Mouse (Mus musculus) CH12.LX (cell line): ENCODE measurements around the gene Slc4a3. TPM values are rescaled to one million over a fixed set of nuclear protein-coding genes. Genes with fewer than 3 reads are reported as not detected.
A peak's percentile ranks its signal among the peaks of the same experiment; 100 is the strongest.

Source experiments
- DNase-seq: peaks from one replicate; pipeline ENCODE4 v3.0.0-alpha.2; 2013; ENCODE audit errors: extremely low read depth
- H3K27ac ChIP-seq: 2 replicates; pipeline ENCODE4 v1.5.1; 2012; ENCODE audit warnings: low read depth, mild to moderate bottlenecking, control low read depth, moderate library complexity; ENCODE audit not compliant: insufficient read depth
- H3K27me3 ChIP-seq: replicated peaks from 2 replicates; pipeline ENCODE3; 2012; ENCODE audit warnings: inconsistent platforms
- H3K36me3 ChIP-seq, 2 experiments: replicated peaks in 1 of 2; 2 replicates each; pipeline versions ENCODE3 to v1.6.1; 2012; ENCODE audit warnings: inconsistent platforms in 1 of 2, low read length in 1 of 2, mild to moderate bottlenecking in 1 of 2, mixed read lengths in 1 of 2, moderate library complexity in 1 of 2; ENCODE audit not compliant: control insufficient read depth in 1 of 2, insufficient read depth in 1 of 2
- H3K4me1 ChIP-seq, 2 experiments: 2 replicates each; pipeline ENCODE4 v1.6.1; 2012; ENCODE audit warnings: inconsistent platforms in 1 of 2, moderate library complexity in 1 of 2; ENCODE audit not compliant: insufficient read depth in 2 of 2, control insufficient read depth in 1 of 2
- H3K4me2 ChIP-seq: 2 replicates; pipeline ENCODE4 v1.6.1; 2012; ENCODE audit warnings: low read depth, mild to moderate bottlenecking, control low read depth; ENCODE audit not compliant: poor library complexity, insufficient read depth, severe bottlenecking
- H3K4me3 ChIP-seq, 3 experiments: fragments of 150-350 bp in 1 of 3; sonication (generic) in 1 of 3; replicated peaks in 1 of 3; 2 replicates each; pipeline versions ENCODE3 to v1.5.1; 2011 to 2012; ENCODE audit warnings: low read depth in 2 of 3, low read length in 2 of 3, mild to moderate bottlenecking in 2 of 3, moderate library complexity in 2 of 3, control low read depth in 1 of 3, improper control_type of control experiment in 1 of 3, inconsistent platforms in 1 of 3, mixed read lengths in 1 of 3; ENCODE audit not compliant: poor library complexity in 1 of 3
- H3K79me2 ChIP-seq: replicated peaks from 2 replicates; pipeline ENCODE4 v1.6.1; 2012; ENCODE audit warnings: mild to moderate bottlenecking, moderate library complexity; ENCODE audit not compliant: control insufficient read depth, poor library complexity, insufficient read depth, severe bottlenecking; ENCODE audit errors: extremely low read depth
- H3K9ac ChIP-seq: 2 replicates; pipeline ENCODE4 v1.6.1; 2012; ENCODE audit warnings: low read depth, mild to moderate bottlenecking, control low read depth, moderate library complexity; ENCODE audit not compliant: insufficient read depth
- H3K9me3 ChIP-seq: replicated peaks from 2 replicates; pipeline ENCODE3; 2012; ENCODE audit warnings: low read length, inconsistent platforms, mixed read lengths
- BHLHE40 ChIP-seq: IDR thresholded peaks from 2 replicates; pipeline ENCODE4 v1.6.1; 2011; ENCODE audit warnings: mild to moderate bottlenecking, low read depth, low read length, improper control_type of control experiment
- CHD2 ChIP-seq: IDR thresholded peaks from 2 replicates; pipeline ENCODE4 v1.6.1; 2011; ENCODE audit warnings: low read length, improper control_type of control experiment
- CTCF ChIP-seq, 2 experiments: IDR thresholded peaks in 1 of 2; conservative IDR thresholded peaks in 1 of 2; 2 replicates each; pipeline ENCODE4 v1.5.1; 2011 to 2012; ENCODE audit warnings: low read depth in 2 of 2, low read length in 2 of 2, improper control_type of control experiment in 1 of 2, inconsistent platforms in 1 of 2, mild to moderate bottlenecking in 1 of 2, moderate library complexity in 1 of 2
- ETS1 ChIP-seq: conservative IDR thresholded peaks from 2 replicates; pipeline ENCODE4 v1.6.1; 2012; ENCODE audit warnings: low read depth, mild to moderate bottlenecking, inconsistent platforms, low read length, improper control_type of control experiment, moderate library complexity
- MAX ChIP-seq: IDR thresholded peaks from 2 replicates; pipeline ENCODE4 v1.6.1; 2011; ENCODE audit warnings: low read length, improper control_type of control experiment
- MAZ ChIP-seq: IDR thresholded peaks from 2 replicates; pipeline ENCODE4 v1.6.1; 2012; ENCODE audit warnings: low read depth, mild to moderate bottlenecking, inconsistent platforms, low read length, improper control_type of control experiment, moderate library complexity
- MEF2A ChIP-seq: IDR thresholded peaks from 2 replicates; pipeline ENCODE4 v1.6.1; 2014; ENCODE audit warnings: low read depth, mild to moderate bottlenecking, inconsistent platforms, low read length, improper control_type of control experiment, borderline replicate concordance
- NELFE ChIP-seq: IDR thresholded peaks from 2 replicates; pipeline ENCODE4 v1.6.1; 2011; ENCODE audit warnings: low read depth, low read length, improper control_type of control experiment
- NRF1 ChIP-seq: IDR thresholded peaks from 2 replicates; pipeline ENCODE4 v1.6.1; 2014; ENCODE audit warnings: low read depth, mild to moderate bottlenecking, inconsistent platforms, low read length, improper control_type of control experiment, moderate library complexity
- PAX5 ChIP-seq: IDR thresholded peaks from 2 replicates; pipeline ENCODE4 v1.6.1; 2012; ENCODE audit warnings: low read length, inconsistent platforms, mixed read lengths
- POLR2A ChIP-seq: IDR thresholded peaks from 2 replicates; pipeline ENCODE4 v1.6.1; 2011; ENCODE audit warnings: low read depth, mild to moderate bottlenecking, improper control_type of control experiment, low read length
- RAD21 ChIP-seq: IDR thresholded peaks from 2 replicates; pipeline ENCODE4 v1.6.1; 2011; ENCODE audit warnings: low read depth, mild to moderate bottlenecking, low read length, improper control_type of control experiment, moderate library complexity
- RCOR1 ChIP-seq: conservative IDR thresholded peaks from 2 replicates; pipeline ENCODE4 v1.6.1; 2012; ENCODE audit warnings: low read depth, mild to moderate bottlenecking, inconsistent platforms, low read length, improper control_type of control experiment
- SIN3A ChIP-seq: IDR thresholded peaks from 2 replicates; pipeline ENCODE4 v1.6.1; 2012; ENCODE audit warnings: low read length, improper control_type of control experiment, inconsistent platforms
- SMC3 ChIP-seq: IDR thresholded peaks from 2 replicates; pipeline ENCODE4 v1.6.1; 2011; ENCODE audit warnings: low read depth, low read length, improper control_type of control experiment
- TBP ChIP-seq: conservative IDR thresholded peaks from 2 replicates; pipeline ENCODE4 v1.6.1; 2011; ENCODE audit warnings: low read depth, low read length, improper control_type of control experiment
- TCF12 ChIP-seq: IDR thresholded peaks from 2 replicates; pipeline ENCODE4 v1.6.1; 2014; ENCODE audit warnings: low read depth, mild to moderate bottlenecking, inconsistent platforms, low read length, improper control_type of control experiment
- USF2 ChIP-seq: conservative IDR thresholded peaks from 2 replicates; pipeline ENCODE4 v1.6.1; 2011; ENCODE audit warnings: low read depth, low read length, improper control_type of control experiment
- ZKSCAN1 ChIP-seq: IDR thresholded peaks from 2 replicates; pipeline ENCODE4 v1.6.1; 2012; ENCODE audit warnings: low read depth, inconsistent platforms, low read length, improper control_type of control experiment, borderline replicate concordance
- ZNF384 ChIP-seq: IDR thresholded peaks from 2 replicates; pipeline ENCODE4 v1.6.1; 2012; ENCODE audit warnings: low read depth, low read length, improper control_type of control experiment, inconsistent platforms
- dilution Hi-C: fragments of 300-500 bp; cut with MboI; formaldehyde crosslinking; loops from 2 replicates; pipeline ENCODE4 v1.14.3; 2020; ENCODE audit warnings: low sequenced_read_pairs; ENCODE audit not compliant: extremely low pct_unique_long_range_greater_than_20kb, extremely low pct_ligation_motif_present
- in situ Hi-C: fragments of 300-500 bp; cut with MboI; formaldehyde crosslinking; loops from 3 replicates; pipeline ENCODE4 v1.14.3; 2019; ENCODE audit warnings: low sequenced_read_pairs, low pct_ligation_motif_present, low pct_unique_long_range_greater_than_20kb, mixed read lengths
- polyA plus RNA-seq: library from polyadenylated mRNA; unstranded; fragments of >175 nt; gene quantifications from 2 replicates; pipeline ENCODE4 v1.2.1, GENCODE M21; 2012; ENCODE audit warnings: low read depth; ENCODE audit not compliant: insufficient read length
- total RNA-seq, 2 experiments: library from RNA; depleted of rRNA; stranded (reverse); fragments of 300-350 nt in 1 of 2; fragments of >200 nt in 1 of 2; gene quantifications; 2 replicates each; pipeline ENCODE4 v1.2.3; 2012 to 2014

Slc4a3 gene
- total and polyA plus RNA-seq, 3 experiments, result 0.03 to 0.21 TPM; not detected in 1

DNA sequence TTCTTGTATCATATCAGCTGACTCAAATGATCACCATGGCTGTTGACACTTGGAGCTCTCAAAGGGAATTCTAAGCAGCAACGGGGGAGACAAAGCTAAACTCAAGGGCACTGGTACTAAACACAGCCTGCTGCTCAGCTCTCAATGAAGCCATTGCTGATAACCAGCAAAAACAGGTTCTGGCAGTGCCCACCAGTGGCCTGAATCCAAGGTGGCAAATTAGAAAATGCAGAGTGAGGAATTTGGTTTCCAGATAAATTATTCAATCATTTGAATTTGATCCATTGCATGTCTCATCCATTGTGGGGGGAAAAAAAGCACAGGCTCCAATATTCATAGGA lies 15.8 kb downstream of the Slc4a3 start:
- Histone ChIP-seq H3K4me1 (peaks cover 11 to 39% of the 10 kb centered on the region in 2 experiments), H3K9me3 (peaks cover 16% of the 10 kb centered on the region), H3K27me3 (peaks cover 9% of the 10 kb centered on the region), H3K79me2 (no peaks in the 10 kb centered on the region), H3K9ac (no peak overlapping the region), H3K27ac (no peak overlapping the region), H3K4me2 (no peak overlapping the region), H3K4me3 (no peak overlapping the region), H3K36me3 (no peaks in the 10 kb centered on the region)
- TF ChIP-seq NRF1 (no peak), NELFE (no peak)
- DNase-seq, result no peak
- in situ Hi-C loops (loop anchor here (5.0 to 25.0 kb wide), 2 partner anchors 65 to 225 kb away; no protein-coding TSS in a partner anchor), dilution Hi-C loops (no loop called here)

GRCm38 (mm10) chr1:75564102-75564501 lies 18.0 kb downstream of the Slc4a3 start:
- Histone ChIP-seq H3K27me3 (peaks cover 2% of the 10 kb centered on the region), H3K4me3 (no peak overlapping the region), H3K4me1 (peaks cover 10 to 35% of the 10 kb centered on the region in 2 experiments), H3K27ac (no peak overlapping the region), H3K36me3 (no peaks in the 10 kb centered on the region), H3K79me2 (no peaks in the 10 kb centered on the region), H3K4me2 (no peak overlapping the region), H3K9me3 (peaks cover 16% of the 10 kb centered on the region), H3K9ac (no peak overlapping the region)
- DNase-seq, result no peak
- in situ Hi-C loops, result loop anchor here (5.0 to 25.0 kb wide), 2 partner anchors 67 to 227 kb away; no protein-coding TSS in a partner anchor
- dilution Hi-C loops, result no loop called here
- TF ChIP-seq POLR2A, result no peak
- TF ChIP-seq USF2, result no peak
- no peak for TF ChIP-seq MAX
- no peak for TF ChIP-seq MEF2A
- no peak for TF ChIP-seq BHLHE40
- no peak for TF ChIP-seq SMC3
- TF ChIP-seq TCF12, result no peak
- no peak for TF ChIP-seq RAD21
- no peak for TF ChIP-seq ETS1
- no peak for TF ChIP-seq PAX5
- no peak for TF ChIP-seq ZNF384
- TF ChIP-seq ZKSCAN1, result no peak

DNA sequence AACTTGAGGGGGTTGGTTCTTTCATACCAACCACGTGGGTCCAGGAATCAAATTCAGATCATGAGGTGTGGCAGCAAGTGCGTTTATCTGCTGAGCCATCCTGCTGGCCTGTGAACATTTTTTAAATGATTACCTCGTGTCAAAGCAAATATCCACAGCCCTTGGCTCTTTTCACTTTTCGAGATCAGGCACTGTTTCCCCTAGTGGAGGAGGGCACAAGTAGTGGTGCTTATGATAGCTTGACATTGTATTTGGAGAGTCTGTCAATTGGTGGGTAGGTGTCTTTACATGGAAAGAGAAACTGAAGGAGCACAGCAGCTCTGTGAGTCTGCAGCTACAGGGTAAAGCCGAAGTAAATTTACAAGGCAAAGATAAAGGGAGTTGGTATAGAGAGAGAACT lies 18.9 kb downstream of the Slc4a3 start:
- H3K36me3 ChIP-seq, result no peaks in the 10 kb centered on the region
- no peak overlapping the region for H3K4me3 ChIP-seq
- peaks cover 2% of the 10 kb centered on the region for H3K27me3 ChIP-seq
- peaks cover 16% of the 10 kb centered on the region for H3K9me3 ChIP-seq
- H3K27ac ChIP-seq, result no peak overlapping the region
- no peak for TF ChIP-seq RCOR1
- no peak for TF ChIP-seq SIN3A
- no peak for TF ChIP-seq TBP
- no peak for TF ChIP-seq MAX
- TF ChIP-seq CTCF (conservative IDR thresholded peaks at IDR 0.05 in 1 of 2, IDR thresholded peaks at IDR 0.05 in 1 of 2; ENCODE audit: low read depth in 2 of 2, low read length in 2 of 2), result no peak
- no peak for TF ChIP-seq CHD2
- TF ChIP-seq MAZ, result no peak
- TF ChIP-seq TCF12, result no peak
- H3K79me2 ChIP-seq, result no peaks in the 10 kb centered on the region
- peak; percentile 17 for DNase-seq
- H3K4me2 ChIP-seq, result peak overlapping the region; percentile 45; the same call in 1 of the 2 replicates
- dilution Hi-C loops, result no loop called here
- no peak overlapping the region for H3K9ac ChIP-seq
- H3K4me1 ChIP-seq, result peaks cover 8 to 28% of the 10 kb centered on the region in 2 experiments; a peak in 3 of 4 replicates
- in situ Hi-C loops, result loop anchor here (5.0 to 25.0 kb wide), 2 partner anchors 68 to 228 kb away; no protein-coding TSS in a partner anchor
